Mouse (Mus musculus): ENCODE data around the gene Mdk. TPM values are rescaled to one million over a fixed set of nuclear protein-coding genes. Genes with fewer than 3 reads are reported as not detected.

Mdk gene
- total and polyA plus RNA-seq, 2 experiments, result 0.56 TPM; not detected in 1

GRCm38 (mm10) chr2:91902336-91902735 is 29.8 kb downstream of the Mdk start:
- Histone ChIP-seq H3K4me1 (ENCODE audit: control insufficient read depth, insufficient read depth, low read length) (peaks cover 3% of the 10 kb centered on the region), H3K36me3 (ENCODE audit: control insufficient read depth, insufficient read depth, low read length) (peaks cover 37% of the 10 kb centered on the region), H3K4me3 (ENCODE audit: insufficient read depth, low read depth, low read length) (no peak overlapping the region), H3K27me3 (ENCODE audit: control insufficient read depth, insufficient read depth, low read length) (no peaks in the 10 kb centered on the region), H3K27ac (replicated peaks; ENCODE audit: insufficient read depth, low read depth, low read length) (no peak overlapping the region), H3K79me2 (ENCODE audit: control insufficient read depth, insufficient read depth, low read length) (no peaks in the 10 kb centered on the region), H3K9ac (ENCODE audit: low read depth, low read length) (no peak overlapping the region)
- WGBS, result 83% methylated on average over 5 of the region's 5 CpGs
- DNase-seq (ENCODE audit: extremely low read depth, low read depth, low spot score), result no peak
- TF ChIP-seq CTCF (IDR thresholded peaks at IDR 0.05; ENCODE audit: low read depth, low read length) (no peak), POLR2A (IDR thresholded peaks at IDR 0.05; ENCODE audit: extremely low read depth, insufficient read depth, low read length) (no peak)

GRCm38 (mm10) chr2:91900431-91900830 is 31.7 kb downstream of the Mdk start:
- Histone ChIP-seq H3K9ac (ENCODE audit: low read depth, low read length) (no peak overlapping the region), H3K4me3 (ENCODE audit: insufficient read depth, low read depth, low read length) (no peak overlapping the region), H3K27me3 (ENCODE audit: control insufficient read depth, insufficient read depth, low read length) (no peaks in the 10 kb centered on the region), H3K79me2 (ENCODE audit: control insufficient read depth, insufficient read depth, low read length) (no peaks in the 10 kb centered on the region), H3K36me3 (ENCODE audit: control insufficient read depth, insufficient read depth, low read length) (peaks cover 33% of the 10 kb centered on the region), H3K4me1 (ENCODE audit: control insufficient read depth, insufficient read depth, low read length) (no peaks in the 10 kb centered on the region), H3K27ac (replicated peaks; ENCODE audit: insufficient read depth, low read depth, low read length) (no peak overlapping the region)
- 95% methylated on average over 8 of the region's 8 CpGs for WGBS
- no peak for DNase-seq (ENCODE audit: extremely low read depth, low read depth, low spot score)
- TF ChIP-seq POLR2A (IDR thresholded peaks at IDR 0.05; ENCODE audit: extremely low read depth, insufficient read depth, low read length), result no peak
- no peak for TF ChIP-seq CTCF (IDR thresholded peaks at IDR 0.05; ENCODE audit: low read depth, low read length)

- 96% methylated on average over 3 of the region's 3 CpGs for WGBS
- Histone ChIP-seq H3K4me3 (ENCODE audit: insufficient read depth, low read depth, low read length) (no peak overlapping the region), H3K27me3 (ENCODE audit: control insufficient read depth, insufficient read depth, low read length) (no peaks in the 10 kb centered on the region), H3K79me2 (ENCODE audit: control insufficient read depth, insufficient read depth, low read length) (no peaks in the 10 kb centered on the region), H3K27ac (replicated peaks; ENCODE audit: insufficient read depth, low read depth, low read length) (no peak overlapping the region), H3K4me1 (ENCODE audit: control insufficient read depth, insufficient read depth, low read length) (no peaks in the 10 kb centered on the region), H3K9ac (ENCODE audit: low read depth, low read length) (no peak overlapping the region), H3K36me3 (ENCODE audit: control insufficient read depth, insufficient read depth, low read length) (peaks cover 37% of the 10 kb centered on the region)
- no peak for DNase-seq (ENCODE audit: extremely low read depth, low read depth, low spot score)
- no peak for TF ChIP-seq CTCF (IDR thresholded peaks at IDR 0.05; ENCODE audit: low read depth, low read length)
- no peak for TF ChIP-seq POLR2A (IDR thresholded peaks at IDR 0.05; ENCODE audit: extremely low read depth, insufficient read depth, low read length)
These were observed 33.0 kb downstream of the Mdk start for GRCm38 (mm10) chr2:91899141-91899540.

DNA sequence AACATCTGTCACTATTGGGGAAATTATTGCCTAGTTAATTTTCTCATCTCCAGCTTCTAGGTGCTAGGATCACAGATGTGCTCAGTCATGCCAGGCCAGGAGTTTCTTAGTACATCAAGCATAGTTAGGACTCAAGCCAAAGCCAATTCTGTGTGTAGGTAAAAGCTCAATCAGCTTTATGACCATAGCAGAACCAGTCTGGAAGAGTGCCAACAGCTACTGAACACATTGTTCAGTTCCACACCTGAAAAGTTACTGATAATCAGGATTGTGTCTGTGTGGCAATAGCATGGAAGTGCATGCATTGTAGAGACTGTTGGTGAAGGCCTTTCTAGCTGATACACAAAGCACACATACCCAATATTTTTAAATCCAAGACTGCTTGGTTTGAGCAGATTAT is 34.1 kb downstream of the Mdk start:
- no peak for DNase-seq (ENCODE audit: extremely low read depth, low read depth, low spot score)
- H3K9ac ChIP-seq (ENCODE audit: low read depth, low read length), result no peak overlapping the region
- H3K79me2 ChIP-seq (ENCODE audit: control insufficient read depth, insufficient read depth, low read length), result no peaks in the 10 kb centered on the region
- peaks cover 41% of the 10 kb centered on the region for H3K36me3 ChIP-seq (ENCODE audit: control insufficient read depth, insufficient read depth, low read length)
- H3K4me1 ChIP-seq (ENCODE audit: control insufficient read depth, insufficient read depth, low read length), result no peaks in the 10 kb centered on the region
- H3K4me3 ChIP-seq (ENCODE audit: insufficient read depth, low read depth, low read length), result no peak overlapping the region
- no peaks in the 10 kb centered on the region for H3K27me3 ChIP-seq (ENCODE audit: control insufficient read depth, insufficient read depth, low read length)
- no peak for TF ChIP-seq POLR2A (IDR thresholded peaks at IDR 0.05; ENCODE audit: extremely low read depth, insufficient read depth, low read length)
- no peak for TF ChIP-seq CTCF (IDR thresholded peaks at IDR 0.05; ENCODE audit: low read depth, low read length)
- no peak overlapping the region for H3K27ac ChIP-seq (replicated peaks; ENCODE audit: insufficient read depth, low read depth, low read length)

GRCm38 (mm10) chr2:91895401-91895800 is 36.7 kb downstream of the Mdk start:
- peaks cover 32% of the 10 kb centered on the region for H3K36me3 ChIP-seq (ENCODE audit: control insufficient read depth, insufficient read depth, low read length)
- H3K4me3 ChIP-seq (ENCODE audit: insufficient read depth, low read depth, low read length), result no peak overlapping the region
- no peak overlapping the region for H3K27ac ChIP-seq (replicated peaks; ENCODE audit: insufficient read depth, low read depth, low read length)
- no peak for DNase-seq (ENCODE audit: extremely low read depth, low read depth, low spot score)
- H3K4me1 ChIP-seq (ENCODE audit: control insufficient read depth, insufficient read depth, low read length), result no peaks in the 10 kb centered on the region
- no peaks in the 10 kb centered on the region for H3K27me3 ChIP-seq (ENCODE audit: control insufficient read depth, insufficient read depth, low read length)
- H3K79me2 ChIP-seq (ENCODE audit: control insufficient read depth, insufficient read depth, low read length), result no peaks in the 10 kb centered on the region
- no peak overlapping the region for H3K9ac ChIP-seq (ENCODE audit: low read depth, low read length)
- TF ChIP-seq POLR2A (IDR thresholded peaks at IDR 0.05; ENCODE audit: extremely low read depth, insufficient read depth, low read length), result no peak
- TF ChIP-seq CTCF (IDR thresholded peaks at IDR 0.05; ENCODE audit: low read depth, low read length), result no peak
- WGBS, result 90% methylated on average over 3 of the region's 3 CpGs

DNA sequence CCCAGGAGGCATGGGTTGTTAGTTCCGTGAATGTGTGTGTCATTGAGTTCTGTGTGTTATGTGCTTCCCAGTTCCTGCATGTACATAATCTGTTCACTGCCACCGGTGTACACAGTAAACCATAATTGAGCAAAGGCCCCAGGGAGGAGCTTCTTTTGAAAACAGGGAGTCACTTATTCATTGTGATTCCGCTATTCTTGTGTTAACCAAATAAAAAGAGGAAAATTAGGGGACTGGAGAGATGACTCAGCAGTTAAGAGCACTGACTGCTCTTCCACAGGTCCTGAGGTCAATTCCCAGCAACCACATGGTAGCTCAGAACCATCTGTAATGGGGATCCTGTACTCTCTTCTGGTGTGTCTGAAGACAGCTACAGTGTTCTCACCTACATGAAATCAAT is 37.4 kb downstream of the Mdk start:
- 76% methylated on average over 3 of the region's 3 CpGs for WGBS
- no peaks in the 10 kb centered on the region for H3K27me3 ChIP-seq (ENCODE audit: control insufficient read depth, insufficient read depth, low read length)

More for the DNA sequence above, 37.4 kb downstream of the Mdk start:
- H3K27ac ChIP-seq (replicated peaks; ENCODE audit: insufficient read depth, low read depth, low read length), result no peak overlapping the region
- H3K9ac ChIP-seq (ENCODE audit: low read depth, low read length), result no peak overlapping the region
- DNase-seq (ENCODE audit: extremely low read depth, low read depth, low spot score), result no peak
- no peaks in the 10 kb centered on the region for H3K4me1 ChIP-seq (ENCODE audit: control insufficient read depth, insufficient read depth, low read length)
- no peaks in the 10 kb centered on the region for H3K79me2 ChIP-seq (ENCODE audit: control insufficient read depth, insufficient read depth, low read length)
- TF ChIP-seq CTCF (IDR thresholded peaks at IDR 0.05; ENCODE audit: low read depth, low read length) (no peak), POLR2A (IDR thresholded peaks at IDR 0.05; ENCODE audit: extremely low read depth, insufficient read depth, low read length) (no peak)
- H3K4me3 ChIP-seq (ENCODE audit: insufficient read depth, low read depth, low read length), result no peak overlapping the region
- peaks cover 26% of the 10 kb centered on the region for H3K36me3 ChIP-seq (ENCODE audit: control insufficient read depth, insufficient read depth, low read length)
